Comparison of ENCODE assay signal across 28 mouse cellular contexts in genomic region chr13:57044455-57044854, GRCm38 (mm10).
DNase-seq lines count a peak whose midpoint lies in the region; ATAC-seq lines count a peak whose summit lies in the region.
"Had no signal": no experiment of that assay in that cellular context is flagged by ENCODE, and none has a peak within 500 bp of the region (broad histone marks: within the 10 kb centered on the region; RNA-seq: fewer than 3 reads in every experiment).

No protein-coding gene starts in this region.

- no peaks in the 10 kb centered on the region for H3K9me3 ChIP-seq in heart, embryonic 10.5 days
- H3K9me3 ChIP-seq in heart, embryonic 12.5 days (replicated peaks) = no peaks in the 10 kb centered on the region
- H3K9me3 ChIP-seq: embryonic facial prominence, embryonic 12.5 days; embryonic facial prominence, embryonic 15.5 days; forebrain, embryonic 13.5 days; forebrain, embryonic 15.5 days had no signal

- no peak overlapping the region for H3K4me2 ChIP-seq in heart, embryonic 12.5 days
- H3K4me2 ChIP-seq: embryonic facial prominence, embryonic 12.5 days; embryonic facial prominence, embryonic 15.5 days; forebrain, embryonic 13.5 days; forebrain, embryonic 15.5 days had no signal

- 87% methylated on average over 8 of the region's 8 CpGs for WGBS in heart, embryonic 10.5 days
- 88% methylated on average over 8 of the region's 8 CpGs for WGBS in heart, embryonic 12.5 days

- no peaks in the 10 kb centered on the region for H3K36me3 ChIP-seq in heart, embryonic 10.5 days
- no peaks in the 10 kb centered on the region for H3K36me3 ChIP-seq in heart, embryonic 12.5 days
- H3K36me3 ChIP-seq: embryonic facial prominence, embryonic 12.5 days; embryonic facial prominence, embryonic 15.5 days; forebrain, embryonic 15.5 days; G1E had no signal

- no peak overlapping the region for H3K27ac ChIP-seq in heart, embryonic 10.5 days
- H3K27ac ChIP-seq in heart, embryonic 12.5 days (ENCODE audit: poor library complexity, severe bottlenecking) = no peak overlapping the region
- H3K27ac ChIP-seq: embryonic facial prominence, embryonic 12.5 days; forebrain, embryonic 13.5 days; forebrain, embryonic 15.5 days had no signal

- H3K4me1 ChIP-seq in heart, embryonic 10.5 days = peaks cover 8% of the 10 kb centered on the region; the same call in 1 of the 2 replicates
- no peaks in the 10 kb centered on the region; the same call in 1 of the 2 replicates for H3K4me1 ChIP-seq in heart, embryonic 12.5 days (replicated peaks)
- H3K4me1 ChIP-seq: forebrain, embryonic 13.5 days; forebrain, embryonic 15.5 days had no signal

- no peak overlapping the region for H3K4me3 ChIP-seq in heart, embryonic 10.5 days
- no peak overlapping the region for H3K4me3 ChIP-seq in heart, embryonic 12.5 days
- H3K4me3 ChIP-seq: embryonic facial prominence, embryonic 12.5 days; embryonic facial prominence, embryonic 15.5 days; erythroblast, embryonic 14.5 days; forebrain, embryonic 13.5 days; forebrain, embryonic 15.5 days had no signal

- no peak for ATAC-seq in heart, embryonic 12.5 days (ENCODE audit: insufficient number of reproducible peaks, low FRiP score)
- ATAC-seq in erythroid progenitor cell, adult 5-6 weeks (replicated peaks; ENCODE audit: low FRiP score, poor library complexity, severe bottlenecking) = no peak
- ATAC-seq: activated CD4-positive, CD25-positive, alpha-beta regulatory T cell, adult 4 months; CD4-positive, CD25-positive, alpha-beta regulatory T cell, adult 4 months; forebrain, embryonic 13.5 days; forebrain, embryonic 15.5 days; forebrain, postnatal 0 days; Patski had no signal

- H3K27me3 ChIP-seq in heart, embryonic 10.5 days (ENCODE audit: insufficient read depth, poor library complexity, severe bottlenecking) = no peaks in the 10 kb centered on the region
- no peaks in the 10 kb centered on the region for H3K27me3 ChIP-seq in heart, embryonic 12.5 days (replicated peaks)
- H3K27me3 ChIP-seq: CH12.LX; embryonic facial prominence, embryonic 12.5 days; embryonic facial prominence, embryonic 15.5 days; forebrain, embryonic 13.5 days; forebrain, embryonic 15.5 days; Patski had no signal

- intact Hi-C loops in gastrocnemius, postnatal 36 days (cut with DNase I) = no loop called here

- no peak overlapping the region for H3K9ac ChIP-seq in heart, embryonic 12.5 days
- H3K9ac ChIP-seq: embryonic facial prominence, embryonic 12.5 days; embryonic facial prominence, embryonic 15.5 days; forebrain, embryonic 13.5 days; forebrain, embryonic 15.5 days; forebrain, postnatal 0 days had no signal

- peak; percentile 8 for DNase-seq in gastrocnemius, adult 18-20 months (ENCODE audit: low spot score)
- no peak for DNase-seq in gastrocnemius, postnatal 36 days
- peak; percentile 66 for DNase-seq in heart, embryonic 10.5 days (ENCODE audit: low spot score)
- DNase-seq in testis, postnatal 10 days (ENCODE audit: low spot score) = peak; percentile 16
- DNase-seq in testis, postnatal 14 days (ENCODE audit: low spot score) = no peak
- peak; percentile 35 for DNase-seq in skeletal muscle tissue, adult 2 months (ENCODE audit: low read depth, low spot score)
- DNase-seq: adrenal gland, adult 8-10 months; adrenal gland, postnatal 14 days; adrenal gland, postnatal 36 days; cerebellum, adult 11-12 months; cerebellum, adult 8-10 months; cerebellum, adult 9-11 months; cerebellum, postnatal 14 days; cerebellum, postnatal 36 days; embryo, embryonic 11 days; forebrain, postnatal 0 days had no signal

Comparison
In these comparisons a context has a peak if more than half of its experiments do, and no peak if none do; other contexts are left out.
1. DNase-seq: peak in gastrocnemius, adult 18-20 months (single experiment), heart, embryonic 10.5 days (single experiment), testis, postnatal 10 days (single experiment) and skeletal muscle tissue, adult 2 months (single experiment); none in gastrocnemius, postnatal 36 days (0 of 2) and testis, postnatal 14 days (single experiment).